Mouse (Mus musculus) stomach, embryonic 14.5 days (tissue): ENCODE measurements around the gene Cyb5r3. TPM values are rescaled to one million over a fixed set of nuclear protein-coding genes. Genes with fewer than 3 reads are reported as not detected.

Source experiments
- ATAC-seq: fragments of 200-750 bp; cut with Nextera tagmentation; 2 replicates; pipeline ENCODE4 v1.8.0; 2017; ENCODE audit warnings: low read depth, moderate TSS enrichment; ENCODE audit not compliant: insufficient number of reproducible peaks, insufficient read depth, low FRiP score
- H3K27ac ChIP-seq: fragments of 300-500 bp; sonication (generic); 2 replicates; pipeline ENCODE4 v1.5.1; 2014; ENCODE audit warnings: mild to moderate bottlenecking, low read length, moderate library complexity, mixed read lengths
- H3K27me3 ChIP-seq: fragments of 300-500 bp; sonication (generic); 2 replicates; pipeline ENCODE4 v1.6.1; 2014; ENCODE audit warnings: low read length, control low read depth, mixed read lengths; ENCODE audit not compliant: control insufficient read depth, insufficient read depth
- H3K36me3 ChIP-seq: fragments of 300-500 bp; sonication (generic); 2 replicates; pipeline ENCODE4 v1.6.1; 2014; ENCODE audit warnings: mild to moderate bottlenecking, control low read depth, low read length, moderate library complexity, mixed read lengths; ENCODE audit not compliant: control insufficient read depth, insufficient read depth
- H3K4me1 ChIP-seq: fragments of 300-500 bp; sonication (generic); 2 replicates; pipeline ENCODE4 v1.6.1; 2014; ENCODE audit warnings: low read length, control low read depth, mixed read lengths; ENCODE audit not compliant: control insufficient read depth, insufficient read depth
- H3K4me2 ChIP-seq: fragments of 300-500 bp; sonication (generic); replicated peaks from 2 replicates; pipeline ENCODE4 v1.6.1; 2014; ENCODE audit warnings: low read depth, low read length, control low read depth
- H3K4me3 ChIP-seq: fragments of 300-500 bp; sonication (generic); 2 replicates; pipeline ENCODE4 v1.5.1; 2014; ENCODE audit warnings: low read depth, low read length, control low read depth
- H3K9ac ChIP-seq: fragments of 300-500 bp; sonication (generic); replicated peaks from 2 replicates; pipeline ENCODE4 v1.6.1; 2014; ENCODE audit warnings: low read depth, mild to moderate bottlenecking, control low read depth, low read length, moderate library complexity, mixed read lengths
- H3K9me3 ChIP-seq: fragments of 300-500 bp; sonication (generic); 2 replicates; pipeline ENCODE4 v1.6.1; 2016; ENCODE audit warnings: low read depth, low read length, control low read depth; ENCODE audit not compliant: control insufficient read depth
- WGBS: fragments of 180-500 bp; shearing (Covaris S2); extraction: QIAGEN DNeasy Blood & Tissue Kit; methylation state at CpG from one replicate; pipeline ENCODE4 v1.1.7; 2014; 5-methylcytosine and 5-hydroxymethylcytosine counted together
- polyA plus RNA-seq: library from polyadenylated mRNA; unstranded; fragments of >200 nt; fragmentation: Nextera tagmentation; extraction: Ambion mirVana; gene quantifications from 2 replicates; pipeline ENCODE4 v1.2.1, GENCODE M21; 2014

The Cyb5r3 gene
- polyA plus RNA-seq, 1 experiment from 2014 or later = 214 TPM

- H3K9me3 ChIP-seq = no peaks in the 10 kb centered on the region
- WGBS = 52% methylated on average over 6 of the region's 6 CpGs
Observed at GRCm38 (mm10) chr15:83111290-83111689, 61.1 kb downstream of the Cyb5r3 start.

GRCm38 (mm10) chr15:83107814-83108213 is 64.6 kb downstream of the Cyb5r3 start:
- H3K27ac ChIP-seq = no peak overlapping the region
- H3K9ac ChIP-seq = no peak overlapping the region
- H3K36me3 ChIP-seq = no peaks in the 10 kb centered on the region; the same call in 1 of the 2 replicates
- H3K9me3 ChIP-seq = no peaks in the 10 kb centered on the region
- no peaks in the 10 kb centered on the region for H3K27me3 ChIP-seq
- H3K4me1 ChIP-seq = peaks cover 3% of the 10 kb centered on the region
- H3K4me3 ChIP-seq = no peak overlapping the region
- ATAC-seq = no peak
- H3K4me2 ChIP-seq = no peak overlapping the region
- 72% methylated on average over 6 of the region's 6 CpGs for WGBS

More at GRCm38 (mm10) chr15:83111290-83111689, 61.1 kb downstream of the Cyb5r3 start:
- Histone ChIP-seq H3K4me3 (no peak overlapping the region), H3K4me2 (no peak overlapping the region), H3K4me1 (peaks cover 7% of the 10 kb centered on the region), H3K36me3 (peaks cover 16% of the 10 kb centered on the region), H3K27ac (no peak overlapping the region), H3K9ac (no peak overlapping the region), H3K27me3 (no peaks in the 10 kb centered on the region)
- no peak for ATAC-seq

- Histone ChIP-seq H3K27me3 (no peaks in the 10 kb centered on the region), H3K4me2 (no peak overlapping the region), H3K4me1 (no peaks in the 10 kb centered on the region), H3K36me3 (no peaks in the 10 kb centered on the region; the same call in 1 of the 2 replicates), H3K4me3 (no peak overlapping the region), H3K9me3 (no peaks in the 10 kb centered on the region), H3K27ac (no peak overlapping the region), H3K9ac (no peak overlapping the region)
- no peak for ATAC-seq
- WGBS = 81% methylated on average over 6 of the region's 6 CpGs
Observed at GRCm38 (mm10) chr15:83106426-83106825, 66.0 kb downstream of the Cyb5r3 start.

Other genes with a start within 250 kb of the Cyb5r3 start
- gene Tcf20, start 184.7 kb downstream of the Cyb5r3 start, polyA plus RNA-seq = 15.0 and 15.5 TPM in 2 replicates
- gene Nfam1, start 139.3 kb downstream of the Cyb5r3 start, polyA plus RNA-seq = 2.5 and 2.8 TPM in 2 replicates
- 58.9 and 61.7 TPM in 2 replicates for gene Serhl, start 83.1 kb downstream of the Cyb5r3 start, polyA plus RNA-seq
- gene Rrp7a, start 49.8 kb downstream of the Cyb5r3 start, polyA plus RNA-seq = 45.9 and 49.3 TPM in 2 replicates
- gene Poldip3, start 23.2 kb downstream of the Cyb5r3 start, polyA plus RNA-seq = 158 and 161 TPM in 2 replicates
- 9.6 and 13.4 TPM in 2 replicates for gene A4galt, start 79.2 kb upstream of the Cyb5r3 start, polyA plus RNA-seq
- 59.1 and 60.8 TPM in 2 replicates for gene Arfgap3, start 177.7 kb upstream of the Cyb5r3 start, polyA plus RNA-seq